Mouse (Mus musculus): ENCODE measurements around the gene Cacnb4. TPM values are rescaled to one million over a fixed set of nuclear protein-coding genes. Genes with fewer than 3 reads are reported as not detected.

Cacnb4 gene
- polyA plus RNA-seq, 1 experiment from 2014 or later, result 21.5 TPM

GRCm38 (mm10) chr2:52394529-52394928 lies 282.1 kb downstream of the Cacnb4 start:
- no peak overlapping the region for H3K4me2 ChIP-seq (ENCODE audit: low read depth, low read length)
- no peaks in the 10 kb centered on the region for H3K9me3 ChIP-seq (ENCODE audit: control insufficient read depth, low read length)
- no peaks in the 10 kb centered on the region for H3K4me1 ChIP-seq (ENCODE audit: control insufficient read depth, insufficient read depth, low read length)
- no peak overlapping the region for H3K9ac ChIP-seq (replicated peaks; ENCODE audit: low read depth, low read length)
- no peak for ATAC-seq (ENCODE audit: low read depth)
- H3K36me3 ChIP-seq (ENCODE audit: control insufficient read depth, insufficient read depth, low read length), result no peaks in the 10 kb centered on the region
- H3K27ac ChIP-seq (ENCODE audit: low read depth, low read length), result no peak overlapping the region
- WGBS, result 90% methylated on average over 5 of the region's 5 CpGs
- no peak overlapping the region for H3K4me3 ChIP-seq (ENCODE audit: low read depth, low read length)
- no peaks in the 10 kb centered on the region for H3K27me3 ChIP-seq (ENCODE audit: control insufficient read depth, insufficient read depth, low read length)

GRCm38 (mm10) chr2:52390415-52390975 lies 286.1 kb downstream of the Cacnb4 start:
- Histone ChIP-seq H3K27ac (ENCODE audit: low read depth, low read length) (no peak overlapping the region), H3K4me2 (ENCODE audit: low read depth, low read length) (no peak overlapping the region), H3K4me3 (ENCODE audit: low read depth, low read length) (no peak overlapping the region), H3K36me3 (ENCODE audit: control insufficient read depth, insufficient read depth, low read length) (no peaks in the 10 kb centered on the region), H3K9ac (replicated peaks; ENCODE audit: low read depth, low read length) (no peak overlapping the region), H3K9me3 (ENCODE audit: control insufficient read depth, low read length) (no peaks in the 10 kb centered on the region), H3K4me1 (ENCODE audit: control insufficient read depth, insufficient read depth, low read length) (no peaks in the 10 kb centered on the region), H3K27me3 (ENCODE audit: control insufficient read depth, insufficient read depth, low read length) (no peaks in the 10 kb centered on the region)
- ATAC-seq (ENCODE audit: low read depth), result no peak
- WGBS, result 81% methylated on average over 2 of the region's 2 CpGs

- ATAC-seq (ENCODE audit: low read depth), result no peak
- H3K27ac ChIP-seq (ENCODE audit: low read depth, low read length), result no peak overlapping the region
- WGBS, result 77% methylated on average over 3 of the region's 3 CpGs
- H3K4me3 ChIP-seq (ENCODE audit: low read depth, low read length), result no peak overlapping the region
- no peaks in the 10 kb centered on the region for H3K27me3 ChIP-seq (ENCODE audit: control insufficient read depth, insufficient read depth, low read length)
- H3K9ac ChIP-seq (replicated peaks; ENCODE audit: low read depth, low read length), result no peak overlapping the region
- H3K36me3 ChIP-seq (ENCODE audit: control insufficient read depth, insufficient read depth, low read length), result no peaks in the 10 kb centered on the region
- no peaks in the 10 kb centered on the region for H3K4me1 ChIP-seq (ENCODE audit: control insufficient read depth, insufficient read depth, low read length)
- H3K4me2 ChIP-seq (ENCODE audit: low read depth, low read length), result no peak overlapping the region
- H3K9me3 ChIP-seq (ENCODE audit: control insufficient read depth, low read length), result no peaks in the 10 kb centered on the region
Measured at GRCm38 (mm10) chr2:52389975-52390374, 286.7 kb downstream of the Cacnb4 start.

GRCm38 (mm10) chr2:52386451-52386850 lies 290.2 kb downstream of the Cacnb4 start:
- no peaks in the 10 kb centered on the region for H3K9me3 ChIP-seq (ENCODE audit: control insufficient read depth, low read length)
- H3K36me3 ChIP-seq (ENCODE audit: control insufficient read depth, insufficient read depth, low read length), result no peaks in the 10 kb centered on the region
- ATAC-seq (ENCODE audit: low read depth), result no peak
- no peak overlapping the region for H3K4me2 ChIP-seq (ENCODE audit: low read depth, low read length)
- WGBS, result 93% methylated on average over 6 of the region's 6 CpGs
- H3K27me3 ChIP-seq (ENCODE audit: control insufficient read depth, insufficient read depth, low read length), result no peaks in the 10 kb centered on the region
- H3K4me3 ChIP-seq (ENCODE audit: low read depth, low read length), result no peak overlapping the region
- H3K4me1 ChIP-seq (ENCODE audit: control insufficient read depth, insufficient read depth, low read length), result no peaks in the 10 kb centered on the region
- H3K27ac ChIP-seq (ENCODE audit: low read depth, low read length), result no peak overlapping the region
- H3K9ac ChIP-seq (replicated peaks; ENCODE audit: low read depth, low read length), result no peak overlapping the region

GRCm38 (mm10) chr2:52386037-52386436 lies 290.6 kb downstream of the Cacnb4 start:
- Histone ChIP-seq H3K4me2 (ENCODE audit: low read depth, low read length) (no peak overlapping the region), H3K9me3 (ENCODE audit: control insufficient read depth, low read length) (no peaks in the 10 kb centered on the region), H3K36me3 (ENCODE audit: control insufficient read depth, insufficient read depth, low read length) (no peaks in the 10 kb centered on the region), H3K27ac (ENCODE audit: low read depth, low read length) (no peak overlapping the region), H3K4me3 (ENCODE audit: low read depth, low read length) (no peak overlapping the region), H3K4me1 (ENCODE audit: control insufficient read depth, insufficient read depth, low read length) (no peaks in the 10 kb centered on the region), H3K9ac (replicated peaks; ENCODE audit: low read depth, low read length) (no peak overlapping the region), H3K27me3 (ENCODE audit: control insufficient read depth, insufficient read depth, low read length) (no peaks in the 10 kb centered on the region)
- no peak for ATAC-seq (ENCODE audit: low read depth)
- WGBS, result 66% methylated on average over 7 of the region's 7 CpGs

- Histone ChIP-seq H3K4me2 (ENCODE audit: low read depth, low read length) (no peak overlapping the region), H3K4me1 (ENCODE audit: control insufficient read depth, insufficient read depth, low read length) (no peaks in the 10 kb centered on the region), H3K9me3 (ENCODE audit: control insufficient read depth, low read length) (no peaks in the 10 kb centered on the region), H3K4me3 (ENCODE audit: low read depth, low read length) (no peak overlapping the region), H3K27ac (ENCODE audit: low read depth, low read length) (no peak overlapping the region), H3K9ac (replicated peaks; ENCODE audit: low read depth, low read length) (no peak overlapping the region), H3K36me3 (ENCODE audit: control insufficient read depth, insufficient read depth, low read length) (no peaks in the 10 kb centered on the region), H3K27me3 (ENCODE audit: control insufficient read depth, insufficient read depth, low read length) (no peaks in the 10 kb centered on the region)
- ATAC-seq (ENCODE audit: low read depth), result no peak
- 75% methylated on average over 10 of the region's 10 CpGs for WGBS
Measured at GRCm38 (mm10) chr2:52378848-52379261, 297.8 kb downstream of the Cacnb4 start.

GRCm38 (mm10) chr2:52378448-52378804 lies 298.2 kb downstream of the Cacnb4 start, which contains the start of gene Neb:
Neb (minus strand) TSS chr2:52378474.
- Histone ChIP-seq H3K36me3 (ENCODE audit: control insufficient read depth, insufficient read depth, low read length) (no peaks in the 10 kb centered on the region), H3K9me3 (ENCODE audit: control insufficient read depth, low read length) (no peaks in the 10 kb centered on the region), H3K4me3 (ENCODE audit: low read depth, low read length) (no peak within 1 kb of the TSS), H3K27me3 (ENCODE audit: control insufficient read depth, insufficient read depth, low read length) (no peaks in the 10 kb centered on the region), H3K9ac (replicated peaks; ENCODE audit: low read depth, low read length) (no peak within 1 kb of the TSS), H3K27ac (ENCODE audit: low read depth, low read length) (no peak within 1 kb of the TSS), H3K4me2 (ENCODE audit: low read depth, low read length) (no peak within 1 kb of the TSS), H3K4me1 (ENCODE audit: control insufficient read depth, insufficient read depth, low read length) (no peaks in the 10 kb centered on the region)
- WGBS, result 65% methylated on average over 7 of the region's 7 CpGs
- ATAC-seq (ENCODE audit: low read depth), result no peak

Other genes starting within 250 kb of the Cacnb4 start
- gene Stam2, start 65.5 kb upstream of the Cacnb4 start, polyA plus RNA-seq (2014; fragmentation: Nextera tagmentation; extraction: Ambion mirVana), result 43.5 and 44.9 TPM in 2 replicates
- gene Fmnl2, start 181.0 kb upstream of the Cacnb4 start, polyA plus RNA-seq (2014; fragmentation: Nextera tagmentation; extraction: Ambion mirVana), result 13.3 and 16.8 TPM in 2 replicates

Measured in neural tube, embryonic 14.5 days (tissue).